Mouse (Mus musculus) 416B (cell line): ENCODE data around the gene 1700088E04Rik.

ENCODE experiments used
- DNase-seq: peaks from one replicate; pipeline ENCODE4 v3.0.0; 2011; ENCODE audit warnings: low read depth

Gene 1700088E04Rik

GRCm38 (mm10) chr15:79130782-79131181 is 10.3 kb downstream of the 1700088E04Rik start:
- DNase-seq = no peak

- DNase-seq = no peak
Measured at GRCm38 (mm10) chr15:79129311-79129710, 11.7 kb downstream of the 1700088E04Rik start.

- no peak for DNase-seq
Measured at GRCm38 (mm10) chr15:79128208-79128607, 12.8 kb downstream of the 1700088E04Rik start.

GRCm38 (mm10) chr15:79127101-79127500 is 14.0 kb downstream of the 1700088E04Rik start:
- no peak for DNase-seq

- DNase-seq = peak; percentile 71
Measured at GRCm38 (mm10) chr15:79126217-79126932, 14.7 kb downstream of the 1700088E04Rik start.

GRCm38 (mm10) chr15:79124331-79124875 is 16.6 kb downstream of the 1700088E04Rik start:
- DNase-seq = no peak

- no peak for DNase-seq
Measured at GRCm38 (mm10) chr15:79123751-79124150, 17.3 kb downstream of the 1700088E04Rik start.

GRCm38 (mm10) chr15:79122546-79122945 is 18.5 kb downstream of the 1700088E04Rik start:
- DNase-seq = no peak

- no peak for DNase-seq
Measured at GRCm38 (mm10) chr15:79122119-79122518, 18.9 kb downstream of the 1700088E04Rik start.

- DNase-seq = no peak
Measured at GRCm38 (mm10) chr15:79119491-79119890, 21.6 kb downstream of the 1700088E04Rik start.

- no peak for DNase-seq
Measured at GRCm38 (mm10) chr15:79115276-79115675, 25.8 kb downstream of the 1700088E04Rik start.

GRCm38 (mm10) chr15:79111774-79112173 is 29.3 kb downstream of the 1700088E04Rik start:
- DNase-seq = peak; percentile 40

- DNase-seq = peak; percentile 36
Measured at GRCm38 (mm10) chr15:79110528-79110927, 30.5 kb downstream of the 1700088E04Rik start.

- DNase-seq = no peak
Measured at GRCm38 (mm10) chr15:79110031-79110430, 31.0 kb downstream of the 1700088E04Rik start.

- DNase-seq = peak; percentile 57
Measured at GRCm38 (mm10) chr15:79109321-79109934, 31.6 kb downstream of the 1700088E04Rik start.

- DNase-seq = peak; percentile 51
Measured at GRCm38 (mm10) chr15:79108421-79109320, 32.4 kb downstream of the 1700088E04Rik start, which contains the start of gene Micall1. TSS of gene Micall1 (plus strand) at chr15:79108898.

- DNase-seq = peak; percentile 51
Measured at GRCm38 (mm10) chr15:79107966-79108365, 33.1 kb downstream of the 1700088E04Rik start.

GRCm38 (mm10) chr15:79105804-79106203 is 35.2 kb downstream of the 1700088E04Rik start:
- no peak for DNase-seq

GRCm38 (mm10) chr15:79103264-79103663 is 37.8 kb downstream of the 1700088E04Rik start:
- DNase-seq = no peak

GRCm38 (mm10) chr15:79101531-79101930 is 39.5 kb downstream of the 1700088E04Rik start:
- no peak for DNase-seq

- no peak for DNase-seq
Measured at GRCm38 (mm10) chr15:79100391-79100790, 40.7 kb downstream of the 1700088E04Rik start.

- DNase-seq = no peak
Measured at GRCm38 (mm10) chr15:79099456-79099855, 41.6 kb downstream of the 1700088E04Rik start.
